Mouse (Mus musculus) adrenal gland, adult 8-10 months (tissue): Measurements from ENCODE around the gene A630023A22Rik. TPM values are rescaled to one million over a fixed set of nuclear protein-coding genes. Genes with fewer than 3 reads are reported as not detected.

Experiments used
- DNase-seq: peaks from one replicate; pipeline ENCODE4 v3.0.0; 2022
- total RNA-seq, 4 experiments: library from RNA; stranded (reverse); gene quantifications; 2 replicates each; pipeline ENCODE4 v1.2.4; 2022

The A630023A22Rik gene
- total RNA-seq, 4 experiments from 2014 or later = not detected

DNA sequence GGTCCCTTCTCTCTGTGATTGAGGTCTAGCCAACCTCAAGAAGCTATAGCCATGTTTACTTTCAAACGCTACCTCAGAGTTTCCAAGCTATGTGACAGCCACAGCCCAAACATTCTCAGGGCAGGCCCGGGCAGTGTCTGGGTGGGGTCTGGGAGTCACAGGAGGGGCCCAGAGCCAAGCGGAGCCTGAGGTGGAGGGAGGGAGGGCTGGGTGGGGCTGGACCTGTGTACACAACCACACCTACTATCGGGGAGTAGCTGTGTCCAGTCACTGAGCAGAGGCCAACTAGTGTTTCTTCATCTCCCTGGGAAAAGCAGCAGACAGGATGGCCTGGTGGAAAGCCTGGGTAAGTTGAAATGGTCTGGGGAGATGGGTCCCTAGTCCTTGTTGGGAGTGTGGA, 16.8 kb downstream of the A630023A22Rik start, which contains the start of gene Anxa8:
Anxa8 (plus strand) TSS at position 251 of the 400 bp plus-strand sequence.
- DNase-seq = no peak

DNA sequence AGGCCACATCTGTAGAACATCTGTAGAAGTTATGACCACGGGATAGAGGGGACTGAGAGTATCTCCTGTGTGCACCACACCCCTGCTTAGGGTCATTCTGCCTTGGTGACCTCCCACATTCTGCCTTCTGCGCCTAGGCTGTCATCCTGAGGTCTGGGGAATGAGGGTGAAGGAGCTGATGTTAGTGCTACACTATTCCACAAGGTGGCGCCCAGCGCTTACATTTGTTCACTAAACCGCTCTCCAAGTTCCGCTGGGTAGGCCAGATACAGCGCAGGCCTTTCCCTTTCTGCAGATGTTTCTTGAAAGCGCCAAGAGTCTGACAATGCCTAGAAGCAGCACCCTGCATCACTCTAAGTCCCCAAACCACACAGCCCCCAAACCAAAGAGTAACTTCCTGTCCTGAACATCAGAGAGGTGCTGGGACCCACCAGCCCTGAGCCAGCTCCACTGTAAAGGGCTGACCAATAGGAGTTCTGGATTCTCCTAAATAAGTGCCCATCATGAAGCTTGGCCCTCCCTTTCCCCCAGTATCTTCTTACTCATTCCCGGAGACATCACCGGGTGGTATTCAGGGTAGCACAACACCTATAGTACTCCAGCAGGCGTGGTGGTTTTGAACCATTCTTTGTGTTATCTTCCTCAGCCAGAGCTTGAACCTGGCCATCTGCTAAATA, 22.1 kb downstream of the A630023A22Rik start:
- peak; percentile 42 for DNase-seq

DNA sequence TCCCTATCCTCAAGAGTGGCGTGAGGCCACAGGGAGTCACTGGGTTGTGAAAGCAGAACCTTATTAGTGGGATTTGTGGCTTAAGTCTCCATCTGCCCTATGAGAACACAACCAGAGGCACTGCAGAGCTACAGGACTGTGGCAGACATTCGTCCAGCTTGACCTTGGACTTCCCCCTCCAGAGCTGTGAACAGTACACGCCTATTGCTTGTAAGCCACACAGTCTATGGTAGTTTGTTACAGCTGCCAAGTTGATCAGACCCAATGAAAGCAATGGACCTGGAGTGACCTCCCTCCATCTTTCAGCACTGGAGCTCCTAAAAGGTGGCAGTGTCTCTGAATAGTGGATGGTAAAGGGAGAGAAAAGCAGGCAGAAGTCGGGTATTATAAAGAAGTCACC, 24.3 kb downstream of the A630023A22Rik start:
- no peak for DNase-seq

DNA sequence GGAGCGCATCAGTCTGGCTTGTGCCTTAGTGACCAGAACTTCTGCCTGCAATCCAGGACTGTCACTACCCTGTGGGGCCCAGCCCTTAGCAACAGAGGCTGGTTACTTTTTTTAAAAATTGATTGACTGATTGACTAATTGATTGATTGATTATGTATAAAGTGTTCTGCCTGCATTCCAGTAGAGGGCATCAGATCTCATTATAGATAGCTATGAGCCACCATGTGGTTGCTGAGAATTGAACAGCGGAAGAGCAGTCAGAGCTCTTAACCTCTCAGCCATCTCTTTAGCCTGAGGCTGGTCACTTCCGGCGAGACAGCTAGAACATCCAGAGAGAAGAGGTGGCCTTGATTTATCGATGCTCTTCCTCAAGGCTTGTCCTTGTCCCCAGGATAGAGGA, 25.3 kb downstream of the A630023A22Rik start:
- no peak for DNase-seq

DNA sequence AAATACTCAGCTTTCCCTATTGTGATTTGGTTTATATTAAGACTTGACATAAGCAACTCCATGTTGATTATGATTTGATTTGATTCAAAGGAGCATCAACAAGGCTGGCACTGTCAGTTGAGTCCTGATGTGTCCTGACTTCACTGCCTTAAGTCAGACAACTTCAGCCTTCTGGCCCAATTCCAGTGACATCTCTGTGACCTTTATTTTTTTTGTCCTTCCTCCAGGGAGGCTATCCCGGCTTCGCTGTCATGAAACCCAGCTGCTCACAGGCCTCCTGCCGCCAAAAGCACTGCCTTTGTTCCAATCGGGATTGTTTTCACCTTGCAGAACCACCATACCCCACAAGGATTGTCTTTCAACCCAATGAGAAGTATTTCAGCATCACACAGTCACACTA, 27.2 kb downstream of the A630023A22Rik start:
- DNase-seq = no peak

DNA sequence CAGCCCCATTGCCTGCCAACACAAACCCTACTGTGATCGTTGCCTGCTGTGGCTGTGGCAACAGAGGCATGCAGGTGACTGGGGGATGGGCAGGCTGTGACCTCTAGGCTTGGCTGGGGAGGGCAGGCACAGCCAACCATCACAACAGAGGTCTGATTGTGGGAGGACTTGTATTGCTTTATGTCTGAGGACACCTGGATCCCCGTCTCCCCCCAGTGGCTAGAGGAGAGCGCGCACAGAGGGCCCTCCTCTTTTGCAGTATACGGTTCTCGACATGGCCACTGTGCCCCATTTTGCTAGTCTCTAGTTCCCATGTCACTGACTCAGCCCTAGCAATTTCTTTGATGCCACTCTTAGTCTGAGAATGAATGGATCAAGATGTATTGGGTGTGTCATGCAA, 30.9 kb downstream of the A630023A22Rik start:
- DNase-seq = no peak

DNA sequence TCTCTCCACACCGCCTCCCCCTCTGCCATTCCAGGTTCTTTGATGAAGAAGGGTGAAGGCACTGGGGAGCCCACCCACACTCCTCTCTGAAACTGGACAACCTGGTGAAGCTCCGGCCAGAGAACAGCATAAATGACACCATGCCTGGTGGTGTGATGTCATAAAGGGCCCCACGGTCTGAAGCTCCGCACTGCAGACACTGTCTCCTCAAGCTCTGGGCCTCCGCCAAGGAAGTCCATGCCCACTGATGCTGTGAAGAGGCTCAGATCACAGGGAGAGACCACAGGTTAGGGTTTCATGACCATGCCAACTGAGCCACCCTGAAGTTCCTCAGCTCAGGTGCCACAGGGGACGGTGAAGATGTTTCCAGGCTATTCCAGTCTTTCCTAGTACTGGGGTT, 50.0 kb downstream of the A630023A22Rik start, which contains the start of gene Antxrl:
Antxrl (plus strand) TSS at position 192 of the 400 bp plus-strand sequence.
- DNase-seq = no peak

DNA sequence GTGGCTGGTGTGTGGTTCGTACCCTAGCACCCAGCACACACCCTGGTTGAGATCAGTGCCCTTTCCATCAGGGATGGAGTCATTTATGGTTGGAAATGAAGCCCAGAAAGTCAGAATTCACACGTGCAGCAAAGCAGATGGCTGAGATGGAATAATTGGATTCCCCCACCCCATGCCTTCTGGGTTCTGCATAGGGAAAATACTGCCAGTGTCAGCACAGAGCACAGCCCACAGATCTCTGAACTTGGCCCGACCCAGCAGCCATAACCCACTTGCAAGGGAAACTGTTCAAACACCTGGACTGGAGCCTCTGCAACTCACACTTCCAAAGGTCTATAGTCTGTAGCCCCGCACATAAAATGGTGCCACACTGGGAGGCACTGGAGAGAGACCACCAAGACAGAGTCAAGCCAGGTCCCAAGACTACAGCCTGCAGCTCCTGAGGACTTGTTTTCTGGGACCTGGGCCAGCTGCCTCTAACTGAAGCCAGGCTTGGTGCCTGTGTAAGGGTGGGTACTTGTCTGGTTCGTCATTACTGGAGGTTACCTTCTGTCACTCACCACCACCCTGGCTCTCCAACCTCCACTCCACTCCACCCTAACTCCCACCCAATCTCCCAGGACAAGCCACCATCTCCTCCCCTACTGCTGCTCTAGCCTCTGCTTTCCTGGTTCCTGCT, 52.3 kb downstream of the A630023A22Rik start:
- DNase-seq = no peak

DNA sequence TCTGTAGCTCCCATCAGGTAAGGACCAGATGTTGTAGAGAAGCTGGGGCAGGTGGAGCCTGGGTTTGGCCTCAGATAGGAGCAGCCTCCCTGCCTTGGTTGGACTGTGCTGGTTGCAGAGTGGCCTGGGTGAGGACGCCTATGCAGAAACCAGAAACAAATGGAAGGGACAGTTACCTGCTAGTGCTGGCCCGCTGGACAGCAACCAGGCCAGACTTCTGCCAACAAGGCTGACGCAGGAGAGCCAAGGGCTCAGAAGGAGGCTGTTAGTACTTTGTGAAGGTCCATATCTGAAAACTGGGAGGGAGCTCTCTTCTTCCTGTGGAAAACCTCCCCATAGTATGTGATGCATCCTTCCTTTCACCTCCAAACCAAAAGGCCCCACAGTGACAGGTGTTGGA, 59.2 kb downstream of the A630023A22Rik start:
- no peak for DNase-seq

DNA sequence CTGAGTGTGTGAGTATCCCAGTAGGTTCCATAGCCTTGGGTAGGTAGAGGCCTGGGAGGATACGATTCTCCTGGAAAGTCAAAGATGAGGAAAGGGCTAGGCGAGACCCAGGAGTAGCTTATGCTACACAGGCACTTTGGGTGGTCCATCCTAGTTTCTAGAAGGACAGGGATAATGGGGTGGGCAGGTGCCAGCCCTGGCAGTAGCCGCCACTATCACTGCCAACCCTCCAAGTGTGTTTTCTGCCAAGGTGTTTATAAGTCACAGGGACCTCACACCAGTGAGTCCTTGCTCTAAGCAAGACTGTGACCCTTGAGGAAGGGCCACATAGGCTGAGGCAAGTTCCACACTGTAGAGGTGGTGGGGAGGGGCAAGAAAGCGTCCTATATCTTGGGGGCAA, 61.3 kb downstream of the A630023A22Rik start:
- no peak for DNase-seq

DNA sequence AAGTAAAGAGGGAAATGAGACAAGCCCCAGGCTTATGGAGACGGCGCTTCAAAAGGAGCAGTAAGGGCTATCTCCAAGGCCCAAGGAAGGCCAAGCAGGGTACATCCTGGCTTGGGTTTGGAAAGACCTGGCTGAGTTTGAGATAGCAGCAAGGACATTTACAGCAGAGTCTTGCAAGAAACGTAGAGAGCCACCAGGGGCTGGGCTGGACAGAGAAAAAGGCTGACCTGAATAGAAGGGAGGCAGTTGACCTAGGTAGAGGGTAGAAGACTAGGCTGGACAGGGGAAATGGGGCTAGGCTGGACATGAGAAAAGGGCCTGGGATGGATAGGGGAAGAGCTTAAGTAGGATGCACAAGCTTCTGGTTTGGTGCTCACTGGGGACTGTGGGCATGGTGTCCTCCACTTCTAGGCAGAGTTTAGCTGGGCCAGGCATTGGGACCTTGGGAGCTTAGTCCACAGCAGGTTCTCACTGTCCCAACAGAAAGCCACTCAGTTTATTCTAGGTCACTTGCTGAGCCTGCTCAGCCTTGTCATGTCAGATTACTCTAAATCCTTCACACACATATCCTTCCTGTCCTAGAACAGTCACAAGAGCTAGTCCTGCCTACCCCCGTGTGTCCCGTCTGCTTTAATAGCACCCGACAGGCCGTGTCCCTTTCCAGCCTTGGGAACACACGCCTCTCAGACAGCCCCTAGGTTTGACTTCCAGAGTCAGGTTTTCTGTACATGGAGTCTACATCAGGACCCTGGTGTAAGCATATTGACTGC, 68.5 kb downstream of the A630023A22Rik start:
- DNase-seq = peak; percentile 56

DNA sequence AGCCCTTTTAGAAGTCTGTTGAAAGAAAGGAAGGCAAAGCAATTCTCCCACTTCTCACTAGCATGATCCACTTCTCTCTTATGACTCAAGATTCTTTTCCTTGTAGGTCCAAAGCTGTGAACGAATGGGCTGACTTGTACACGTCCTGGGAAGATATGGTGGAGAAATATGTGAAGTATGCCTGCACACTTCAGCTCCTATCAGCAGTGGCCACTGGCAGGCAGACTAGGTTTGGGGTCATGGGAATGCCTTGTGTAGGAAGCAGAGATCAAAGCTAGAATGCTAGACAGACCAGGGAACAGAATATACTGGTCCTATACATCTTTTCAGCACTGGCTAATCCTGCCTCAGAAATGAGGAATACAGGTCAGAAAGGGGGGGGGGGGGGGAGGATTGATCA, 75.8 kb downstream of the A630023A22Rik start:
- no peak for DNase-seq

DNA sequence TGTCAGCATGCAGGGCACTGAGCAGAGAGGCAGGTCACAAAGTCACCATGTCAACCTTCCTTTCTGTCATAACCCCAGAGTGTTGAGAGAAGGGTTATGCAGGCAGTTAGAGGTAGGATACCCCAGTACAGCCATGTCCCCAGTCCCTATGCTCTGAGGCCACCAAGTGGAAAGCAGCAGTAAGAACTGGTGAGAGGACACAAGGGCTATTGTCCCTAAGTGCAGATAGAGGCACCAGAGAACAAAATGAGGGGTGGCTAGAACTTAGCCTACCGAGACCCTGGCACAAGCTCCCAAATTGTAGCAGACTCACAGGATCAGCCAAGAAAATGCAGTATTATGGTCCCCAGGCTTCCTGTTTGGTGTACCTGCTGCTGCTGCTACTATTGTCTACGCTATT, 85.6 kb downstream of the A630023A22Rik start:
- DNase-seq = no peak

DNA sequence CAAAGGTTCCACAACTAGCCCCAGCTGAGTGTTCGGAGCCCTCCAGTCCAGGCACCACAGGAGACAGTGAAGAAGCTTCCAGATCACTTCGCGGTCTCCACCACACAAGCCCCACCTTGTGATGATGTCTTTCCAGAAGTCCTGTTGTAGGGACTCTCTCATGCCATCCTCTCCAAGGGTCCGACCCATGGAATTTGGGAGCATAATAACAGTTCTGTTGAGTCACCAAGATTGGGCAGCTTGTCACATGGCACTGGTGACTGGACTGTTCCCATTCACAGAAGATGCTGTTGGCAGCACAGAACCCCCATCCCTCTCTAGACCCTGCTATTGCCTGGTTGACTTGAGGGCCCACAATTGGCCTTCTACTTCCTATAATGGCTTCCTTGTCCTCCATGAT, 86.2 kb downstream of the A630023A22Rik start, which contains the start of gene Gm5460:
Gm5460 (plus strand) TSS at position 378 of the 400 bp plus-strand sequence.
- no peak for DNase-seq

DNA sequence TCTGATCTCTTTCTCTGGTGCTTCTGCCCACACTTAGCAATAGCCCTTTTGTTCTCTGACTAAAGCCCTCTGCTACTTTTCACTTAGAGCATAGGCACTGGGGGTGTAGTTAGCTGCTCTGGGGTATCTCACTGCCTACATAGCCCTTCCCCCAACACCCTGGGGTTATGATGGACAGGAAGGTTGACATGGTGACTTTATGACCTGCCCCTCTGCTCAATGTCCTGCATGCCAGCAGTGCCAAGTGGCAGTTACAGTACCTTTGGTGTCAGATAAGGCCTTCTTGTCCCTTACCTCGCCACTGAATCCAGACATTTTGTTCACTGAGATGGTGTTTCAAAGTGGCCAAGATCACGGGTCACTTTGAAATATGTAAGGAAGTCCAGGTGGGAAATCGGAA, 87.5 kb downstream of the A630023A22Rik start, which contains the start of gene Gm30083:
Gm30083 (minus strand) TSS at position 120 of the 400 bp plus-strand sequence.
- no peak for DNase-seq

DNA sequence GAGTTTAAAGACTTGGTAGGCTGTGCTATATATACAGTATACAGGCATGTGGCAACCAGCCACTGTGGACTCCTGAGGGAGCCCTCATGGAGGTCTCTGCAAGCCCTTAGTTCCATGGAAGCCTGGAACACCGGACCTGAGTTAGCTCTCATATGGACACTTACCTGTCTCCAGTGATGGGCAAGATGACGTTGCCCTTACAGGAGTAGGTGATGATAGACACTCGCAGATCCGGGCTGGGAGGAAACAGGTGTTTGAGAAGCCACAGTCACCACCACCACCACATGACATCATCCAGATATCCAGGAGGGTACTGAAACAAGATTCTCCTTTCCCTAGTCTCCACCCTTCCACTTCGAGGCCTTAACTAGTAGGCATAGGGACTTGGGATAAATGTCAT, 100.2 kb downstream of the A630023A22Rik start:
- DNase-seq = no peak

DNA sequence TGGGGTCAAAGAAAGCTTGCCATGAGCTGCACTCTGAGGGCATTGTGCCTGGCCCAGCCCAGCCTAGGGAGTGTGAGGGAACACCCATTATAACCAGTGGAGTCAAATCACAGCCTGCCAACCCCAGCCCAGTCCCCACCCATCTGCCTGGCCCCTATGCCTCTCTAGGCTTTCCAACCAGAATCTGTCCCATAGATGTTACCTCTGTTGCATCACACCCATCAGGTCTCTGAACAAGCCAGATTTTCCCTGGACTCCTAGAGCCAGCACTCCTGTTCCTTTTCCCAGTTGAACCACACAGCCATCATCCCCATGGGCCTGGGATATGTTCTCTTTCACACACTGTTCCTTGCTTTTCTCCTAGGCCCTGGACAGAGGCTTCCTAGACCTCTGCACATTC, 101.1 kb downstream of the A630023A22Rik start:
- no peak for DNase-seq

Other genes starting within 250 kb of the A630023A22Rik start
- 10 to 100 TPM in 3 of 4 experiments, 1 to 10 TPM in 1; 9.9 to 18.5 (median 13.3) TPM for gene Gdf10, start 179.2 kb downstream of the A630023A22Rik start, total RNA-seq
- gene Gdf2, start 161.7 kb downstream of the A630023A22Rik start, total RNA-seq = not detected
- not detected for gene Rbp3, start 148.8 kb downstream of the A630023A22Rik start, total RNA-seq
- gene Zfp488, start 124.0 kb downstream of the A630023A22Rik start, total RNA-seq = under 1 TPM in 3 of 4 experiments, not detected in 1; 0.07 to 0.22 (median 0.08) TPM
- gene Gm30083, start 87.6 kb downstream of the A630023A22Rik start, total RNA-seq = not detected
- under 1 TPM in 3 of 4 experiments, not detected in 1; 0.13 to 0.58 (median 0.38) TPM for gene Gm5460, start 86.0 kb downstream of the A630023A22Rik start, total RNA-seq
- not detected for gene Antxrl, start 50.0 kb downstream of the A630023A22Rik start, total RNA-seq
- 1 to 10 TPM; 1.2 to 3.1 (median 2.0) TPM for gene Anxa8, start 16.8 kb downstream of the A630023A22Rik start, total RNA-seq
- gene Npy4r, start 49.7 kb upstream of the A630023A22Rik start, total RNA-seq = under 1 TPM in 1 of 4 experiments, not detected in 3; 0.07 TPM
- gene Gprin2, start 98.9 kb upstream of the A630023A22Rik start, total RNA-seq = 1 to 10 TPM; 3.6 to 7.1 (median 4.7) TPM
- gene Syt15, start 116.8 kb upstream of the A630023A22Rik start, total RNA-seq = under 1 TPM; 0.15 to 0.38 (median 0.30) TPM
- gene Shld2, start 207.7 kb upstream of the A630023A22Rik start, total RNA-seq = 10 to 100 TPM; 11.3 to 13.5 (median 12.6) TPM
- gene Glud1, start 208.0 kb upstream of the A630023A22Rik start, total RNA-seq = 100 to 1,000 TPM; 213 to 238 (median 225) TPM